Mouse (Mus musculus) cortical plate, adult 2 months (tissue): ENCODE data around the gene Elmsan1.

ENCODE experiments used
- CTCF ChIP-seq: fragments of 200-500 bp; IDR thresholded peaks from 2 replicates; pipeline ENCODE4 v1.5.1; 2011; ENCODE audit warnings: mild to moderate bottlenecking, control low read depth, low read length; ENCODE audit not compliant: insufficient read depth; ENCODE audit errors: extremely low read depth
- POLR2A ChIP-seq: fragments of 200-500 bp; IDR thresholded peaks from 2 replicates; pipeline ENCODE4 v1.6.1; 2011; ENCODE audit warnings: mild to moderate bottlenecking, low read length, control low read depth; ENCODE audit not compliant: insufficient read depth; ENCODE audit errors: extremely low read depth

- TF ChIP-seq CTCF (no peak), POLR2A (no peak)
These were observed 119.1 kb downstream of the Elmsan1 start for GRCm38 (mm10) chr12:84099605-84100004.
